Mouse (Mus musculus) thymus, postnatal 14 days (tissue): Measurements from ENCODE around the gene Lrriq4.
"Not testable (repeated sequence)": the region's sequence is repeated elsewhere in the genome, so short reads cannot be mapped to it uniquely, and the experiment has no call there.

Source experiments
- DNase-seq: peaks from one replicate; pipeline ENCODE4 v3.0.0; 2021

Lrriq4 gene

GRCm38 (mm10) chr3:30687216-30687615, 42.9 kb downstream of the Lrriq4 start:
- DNase-seq, result no peak

GRCm38 (mm10) chr3:30690976-30691375, 46.7 kb downstream of the Lrriq4 start:
- DNase-seq, result no peak

GRCm38 (mm10) chr3:30695661-30696060, 51.4 kb downstream of the Lrriq4 start:
- no peak for DNase-seq

- DNase-seq, result peak; percentile 5
Observed at GRCm38 (mm10) chr3:30696346-30696745, 52.0 kb downstream of the Lrriq4 start.

- no peak for DNase-seq
Observed at GRCm38 (mm10) chr3:30697891-30698290, 53.6 kb downstream of the Lrriq4 start.

- DNase-seq, result not testable (repeated sequence)
Observed at GRCm38 (mm10) chr3:30699711-30700505, 55.6 kb downstream of the Lrriq4 start, which contains the start of gene Lrrc31. Gene Lrrc31, minus strand, starts transcription at chr3:30699843.

- no peak for DNase-seq
Observed at GRCm38 (mm10) chr3:30705977-30706376, 61.7 kb downstream of the Lrriq4 start.

GRCm38 (mm10) chr3:30706614-30707276, 62.4 kb downstream of the Lrriq4 start:
- no peak for DNase-seq

GRCm38 (mm10) chr3:30710191-30710590, 65.9 kb downstream of the Lrriq4 start:
- no peak for DNase-seq

GRCm38 (mm10) chr3:30713334-30713733, 69.0 kb downstream of the Lrriq4 start:
- DNase-seq, result no peak

GRCm38 (mm10) chr3:30718649-30719048, 74.3 kb downstream of the Lrriq4 start:
- no peak for DNase-seq
